Mouse (Mus musculus) R1 (cell line): ENCODE data around the gene Hipk3.

Experiments
- DNase-seq: peaks from one replicate; pipeline ENCODE4 v3.0.0-alpha.2; 2018; ENCODE audit warnings: low read depth, low spot score

The Hipk3 gene

DNA sequence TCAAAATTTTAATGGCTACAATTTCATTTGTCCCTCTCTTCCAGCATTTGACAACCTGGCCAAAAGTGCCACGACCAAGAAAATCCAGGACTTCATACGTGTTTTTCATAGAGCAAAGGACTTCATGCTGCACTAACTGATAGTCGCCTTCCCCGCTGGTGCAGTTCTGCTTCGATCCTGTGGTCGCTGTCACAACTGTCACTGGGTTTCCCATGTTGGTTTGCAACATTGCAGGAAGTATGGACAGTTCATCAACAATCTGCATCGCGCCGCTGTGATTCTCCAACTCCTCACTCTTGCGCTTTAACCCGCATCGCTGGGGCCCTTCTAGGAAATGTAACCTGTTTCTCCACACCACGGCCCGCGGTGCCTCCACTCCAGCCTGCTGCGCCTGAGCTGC, 23.1 kb downstream of the Hipk3 start:
- peak; percentile 30 for DNase-seq

DNA sequence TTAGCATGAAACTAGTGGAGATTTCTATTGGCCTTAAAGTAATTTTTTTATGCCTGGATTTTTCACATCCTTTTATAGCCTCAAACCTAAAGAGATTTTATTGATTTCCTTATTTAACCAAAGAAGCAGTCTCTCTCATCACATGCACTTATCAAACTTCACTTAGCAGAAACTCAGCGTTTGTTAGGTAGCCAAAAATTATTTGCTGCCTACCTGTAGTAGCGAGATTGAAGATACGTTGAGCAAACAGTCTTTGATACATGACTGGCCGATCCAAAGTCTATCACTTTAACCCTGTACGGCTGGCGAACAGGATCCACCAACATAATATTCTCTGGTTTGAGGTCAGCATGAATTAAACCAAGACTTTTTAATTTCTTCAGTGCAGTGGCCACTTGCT, 23.7 kb downstream of the Hipk3 start:
- DNase-seq: no peak

DNA sequence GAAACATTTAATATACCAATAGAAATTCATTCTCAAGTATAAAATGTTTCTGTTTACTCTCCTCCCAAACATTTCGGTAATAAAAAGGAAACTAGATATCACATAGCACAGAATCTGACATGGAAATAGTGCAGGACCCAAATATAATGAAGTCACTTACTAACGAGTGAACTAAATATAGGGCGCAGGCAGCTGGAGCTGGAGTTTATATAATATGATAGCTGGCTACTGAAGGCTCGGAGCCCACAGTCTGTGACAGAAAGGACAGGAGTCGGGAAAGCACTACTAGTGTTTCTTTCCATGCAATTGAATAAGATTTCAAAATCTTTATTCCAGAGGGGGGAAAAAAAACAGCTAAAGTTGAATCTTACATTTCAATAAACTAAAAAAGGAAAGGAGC, 25.8 kb downstream of the Hipk3 start:
- no peak for DNase-seq

DNA sequence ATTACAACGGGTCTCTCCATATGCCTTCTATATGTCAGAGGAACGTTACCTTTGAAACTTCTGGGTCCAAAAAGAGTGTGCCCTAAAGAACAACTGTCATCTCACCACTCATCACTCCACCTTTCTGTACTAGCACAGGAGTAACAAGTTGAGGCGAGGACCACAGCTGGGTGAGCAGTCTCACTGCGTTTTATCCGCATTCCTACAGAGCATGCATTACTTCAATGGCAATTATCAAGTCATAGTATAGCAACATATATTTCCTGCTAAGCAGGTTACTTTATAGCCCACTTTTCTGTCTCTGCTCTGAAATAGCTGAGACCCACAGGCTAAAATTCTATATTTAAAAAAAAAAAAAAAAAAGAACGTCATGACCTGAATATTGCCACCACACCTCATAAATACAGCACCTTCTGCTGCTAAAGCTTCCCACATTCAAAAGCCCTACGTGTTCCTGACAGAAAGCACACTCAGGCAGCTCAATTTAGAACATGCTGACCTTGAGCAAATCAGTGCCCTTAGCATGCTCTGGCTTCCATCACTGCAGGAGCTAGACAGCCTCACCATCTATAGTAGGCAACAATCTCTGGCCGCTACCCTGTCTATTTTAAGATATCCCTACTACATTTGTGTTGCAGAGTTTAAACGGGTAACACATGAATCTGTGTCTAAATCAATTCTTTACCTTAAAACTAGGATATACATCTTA, 27.2 kb downstream of the Hipk3 start:
- no peak for DNase-seq

DNA sequence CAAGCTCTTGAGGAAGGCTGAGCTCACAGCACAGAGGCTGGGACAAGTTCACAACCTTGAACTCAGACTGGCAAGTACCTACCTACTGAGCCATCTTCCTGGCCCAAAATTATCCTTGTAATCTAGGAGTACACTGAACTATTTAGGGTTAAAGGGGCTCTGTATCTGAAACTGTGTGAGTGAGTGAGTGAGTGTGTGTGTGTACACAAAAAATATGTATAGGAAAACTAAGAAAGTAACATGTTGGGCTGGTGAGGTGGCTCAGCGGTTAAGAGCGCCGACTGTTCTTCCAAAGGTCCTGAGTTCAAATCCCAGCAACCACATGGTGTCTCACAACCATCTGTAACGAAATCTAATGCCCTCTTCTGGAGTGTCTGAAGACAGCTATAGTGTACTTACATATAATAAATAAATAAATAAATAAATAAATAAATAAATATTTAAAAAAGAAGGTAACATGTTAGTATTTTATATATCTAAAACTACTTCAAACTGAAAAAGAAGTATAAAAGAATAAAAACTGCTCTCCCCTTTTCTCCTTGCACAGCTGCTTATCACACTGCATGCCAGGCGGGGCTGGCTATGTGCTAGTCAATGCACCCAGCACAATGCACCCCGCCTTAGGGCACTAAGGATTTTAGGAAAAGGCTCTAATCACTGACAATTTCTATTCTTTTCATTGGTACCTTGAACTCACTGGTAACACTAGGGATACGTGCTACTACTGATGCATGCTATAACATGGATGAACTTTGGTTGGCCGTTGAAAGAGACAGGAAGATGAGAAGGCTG, 28.4 kb downstream of the Hipk3 start:
- DNase-seq: no peak

DNA sequence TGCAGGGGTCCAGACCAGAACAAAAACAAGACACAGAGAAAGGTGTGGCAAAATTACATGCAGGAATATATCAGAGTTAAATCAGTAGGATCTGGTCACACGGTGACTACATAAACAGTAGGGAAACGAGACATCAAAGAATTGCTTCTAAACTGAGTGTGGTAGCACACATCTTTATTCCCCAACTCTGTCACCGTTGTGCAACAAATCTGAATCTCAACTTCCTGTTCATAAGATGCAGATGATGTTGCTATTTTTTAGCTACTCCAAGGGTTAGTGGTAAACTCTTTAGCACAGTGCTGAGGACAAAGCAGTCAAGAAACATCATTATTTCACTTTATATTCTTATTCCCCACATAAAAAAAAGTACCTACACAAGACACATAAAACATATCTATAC, 34.2 kb downstream of the Hipk3 start:
- DNase-seq: no peak

DNA sequence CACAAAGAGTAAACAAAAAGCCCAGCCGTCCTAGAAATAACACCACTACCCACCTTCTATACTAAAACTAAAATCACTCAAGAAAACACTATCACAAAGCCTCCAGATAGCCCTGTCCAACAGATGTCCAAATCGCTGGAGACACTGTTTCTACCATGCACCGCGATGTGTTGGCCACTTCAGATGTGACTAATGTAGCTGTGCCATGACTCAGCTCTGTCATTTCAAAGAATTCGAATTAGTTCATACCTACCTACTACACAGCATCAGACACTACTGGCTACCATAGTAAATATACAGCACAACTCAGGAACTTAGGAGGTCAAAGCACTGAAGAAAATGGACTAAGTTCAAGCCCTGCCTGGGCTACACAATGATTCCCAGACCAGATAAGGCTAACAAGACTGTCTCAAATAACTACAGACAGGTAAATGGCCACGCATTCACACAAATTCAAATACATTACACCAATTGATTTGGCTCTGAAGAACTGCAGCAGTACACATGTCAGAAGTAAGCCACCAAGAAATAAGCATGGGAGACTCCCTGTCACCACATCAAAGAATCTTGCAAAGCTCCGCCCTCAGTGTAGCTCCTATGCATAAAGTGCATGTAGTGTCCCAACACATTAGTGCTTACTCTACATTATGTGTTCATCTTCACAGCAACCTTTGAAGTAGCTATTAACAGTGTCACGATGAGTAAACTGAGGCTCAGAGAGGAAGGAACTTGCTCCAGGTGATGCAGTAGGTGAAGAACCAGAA, 35.5 kb downstream of the Hipk3 start:
- no peak for DNase-seq

DNA sequence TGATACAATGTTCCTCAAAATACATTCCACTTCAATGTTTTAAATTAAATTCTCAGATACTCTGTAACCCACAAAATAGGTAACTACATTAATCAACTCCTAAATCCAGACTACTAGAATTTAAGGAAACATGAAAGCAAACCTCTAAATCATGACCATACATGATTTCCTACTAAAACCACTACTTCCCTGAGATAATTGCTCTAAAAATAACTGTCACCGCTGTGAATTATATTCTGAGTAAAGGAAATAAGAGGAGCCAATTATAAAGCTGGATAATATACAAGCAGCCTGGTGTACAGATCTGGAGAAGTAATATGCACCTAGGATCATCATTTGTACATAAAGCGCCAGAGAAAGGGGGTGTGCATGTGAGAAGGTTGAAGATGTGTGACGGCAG, 37.1 kb downstream of the Hipk3 start:
- no peak for DNase-seq

DNA sequence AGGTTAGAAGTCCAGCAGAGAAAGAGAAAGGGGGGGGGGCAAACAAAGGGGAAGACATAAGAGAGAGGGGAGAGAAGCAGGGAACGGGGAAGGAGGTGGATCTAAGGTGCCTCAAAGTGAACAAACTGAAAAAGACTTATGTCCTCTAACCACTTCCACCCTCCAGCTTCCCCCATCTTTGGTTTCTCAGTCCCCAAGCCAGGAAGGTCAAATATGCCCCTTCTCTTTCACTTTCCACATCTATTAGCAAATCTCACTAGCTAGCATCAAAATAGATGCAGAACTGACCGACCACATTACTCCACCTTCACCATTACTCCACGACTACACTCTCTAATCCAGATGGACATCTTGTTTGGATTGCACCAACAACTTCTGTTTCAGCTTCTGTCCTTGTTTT, 43.6 kb downstream of the Hipk3 start:
- no peak for DNase-seq

DNA sequence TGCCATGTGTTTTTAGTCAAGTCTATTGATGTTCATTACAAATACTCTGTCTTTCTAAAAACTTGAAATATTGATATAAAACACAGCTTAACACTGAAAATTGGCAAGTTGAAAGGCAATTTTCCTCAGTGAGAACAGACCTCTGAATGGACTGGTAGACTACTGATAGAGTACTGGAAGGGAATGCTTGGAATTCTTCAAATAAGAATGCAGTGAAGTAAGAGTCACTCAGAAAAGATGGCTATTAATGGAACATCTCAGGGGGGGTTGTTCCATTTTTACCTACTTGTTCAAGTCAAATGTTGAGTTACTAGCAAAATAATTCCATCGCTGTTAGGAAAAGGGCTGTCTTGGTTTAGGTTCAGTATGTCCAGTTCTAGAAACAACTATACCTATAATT, 45.1 kb downstream of the Hipk3 start:
- DNase-seq: no peak

DNA sequence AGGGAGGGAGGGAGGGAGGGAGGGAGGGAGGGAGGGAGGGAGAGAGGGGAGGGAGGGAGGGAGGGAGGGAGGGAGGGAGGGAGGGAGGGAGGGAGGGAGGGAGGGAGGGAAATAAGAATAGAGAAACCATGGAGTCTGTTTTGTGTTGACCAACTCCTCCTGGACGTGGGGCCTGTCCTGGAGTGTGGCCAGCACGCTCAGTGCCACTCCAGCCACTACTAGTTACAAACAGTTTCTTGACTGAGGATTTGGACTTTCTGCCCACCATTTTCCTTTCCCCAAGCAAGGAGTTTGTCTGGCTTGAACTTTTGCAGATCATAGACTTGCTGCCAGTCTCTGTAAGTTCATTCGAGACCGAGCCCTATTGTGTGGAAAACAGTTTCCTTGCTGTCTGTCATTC, 46.0 kb downstream of the Hipk3 start:
- DNase-seq: no peak

DNA sequence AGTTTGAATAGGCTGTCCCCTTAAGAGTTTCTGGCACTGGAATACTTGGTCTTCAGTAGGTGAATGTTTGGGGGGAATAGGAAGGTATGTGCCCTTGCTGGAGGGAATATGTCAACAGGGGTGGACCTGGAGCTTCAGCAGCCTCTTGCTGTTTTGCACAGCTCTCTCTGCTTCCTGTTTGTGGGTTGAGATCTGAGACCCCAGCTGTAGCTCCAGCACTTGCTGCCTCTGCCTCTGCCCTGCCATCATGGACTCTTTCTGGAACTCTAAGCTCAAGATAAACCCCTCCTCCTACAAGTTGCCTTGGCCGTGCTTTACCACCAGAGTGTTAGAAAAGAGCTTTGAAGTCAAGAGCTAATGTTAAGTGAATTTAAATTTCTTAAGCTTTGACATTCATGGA, 48.2 kb downstream of the Hipk3 start:
- DNase-seq: no peak

DNA sequence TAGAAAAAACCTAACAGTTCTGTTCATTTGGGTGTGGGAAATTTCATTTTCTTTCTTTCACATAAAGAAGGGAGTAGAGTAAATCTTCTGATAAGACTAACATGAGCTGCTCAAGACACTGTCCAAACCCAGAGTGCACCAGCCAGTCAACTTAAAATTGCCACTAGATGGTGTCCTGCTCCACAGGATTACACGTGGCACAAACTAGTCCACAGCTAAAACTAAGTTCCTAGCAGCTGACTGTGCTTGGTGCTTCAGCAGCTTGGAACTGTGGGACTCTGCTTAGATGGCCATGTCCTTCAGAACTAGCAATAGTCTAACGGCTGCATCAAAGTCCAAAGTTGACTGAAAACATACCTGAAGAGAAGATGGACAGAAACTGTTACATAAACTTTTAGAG, 49.5 kb downstream of the Hipk3 start:
- DNase-seq: peak; percentile 67

DNA sequence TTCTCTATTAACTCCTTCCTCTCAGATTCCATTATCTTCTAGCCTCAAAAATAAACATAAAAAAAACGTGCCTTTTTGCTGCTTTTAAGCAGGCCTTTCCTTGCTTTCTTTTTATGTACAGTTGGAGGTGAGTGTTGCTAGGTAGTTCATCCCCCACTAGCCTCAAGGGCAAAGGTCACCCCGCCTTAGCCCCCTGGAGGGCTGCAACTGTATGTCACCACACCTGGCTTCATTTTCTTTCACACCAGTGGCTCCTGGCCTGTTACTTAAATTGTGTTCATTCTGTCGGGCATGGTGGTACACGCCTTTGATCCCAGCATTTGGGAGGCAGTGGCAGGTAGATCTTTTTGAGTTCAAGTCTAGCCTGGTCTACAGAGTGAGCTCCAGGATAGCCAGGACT, 51.9 kb downstream of the Hipk3 start:
- peak; percentile 60 for DNase-seq

DNA sequence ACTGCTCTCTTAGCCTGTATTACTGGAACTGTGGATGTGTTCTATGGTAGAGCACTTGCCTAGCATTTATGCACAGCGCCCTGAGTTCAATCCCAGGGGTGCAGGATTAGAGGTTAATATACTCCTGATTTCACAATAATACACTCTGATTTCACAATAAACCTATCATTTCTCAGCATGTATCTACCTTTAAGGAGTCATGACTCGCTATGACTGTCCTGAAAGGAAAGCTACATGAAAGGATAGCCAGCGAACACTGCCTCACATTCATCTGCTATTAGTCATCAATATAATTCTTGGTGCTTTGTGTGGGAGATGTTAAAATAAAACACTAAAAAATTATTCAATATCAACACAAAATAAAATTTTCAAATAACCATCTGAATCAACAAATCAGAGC, 58.0 kb downstream of the Hipk3 start:
- DNase-seq: no peak

DNA sequence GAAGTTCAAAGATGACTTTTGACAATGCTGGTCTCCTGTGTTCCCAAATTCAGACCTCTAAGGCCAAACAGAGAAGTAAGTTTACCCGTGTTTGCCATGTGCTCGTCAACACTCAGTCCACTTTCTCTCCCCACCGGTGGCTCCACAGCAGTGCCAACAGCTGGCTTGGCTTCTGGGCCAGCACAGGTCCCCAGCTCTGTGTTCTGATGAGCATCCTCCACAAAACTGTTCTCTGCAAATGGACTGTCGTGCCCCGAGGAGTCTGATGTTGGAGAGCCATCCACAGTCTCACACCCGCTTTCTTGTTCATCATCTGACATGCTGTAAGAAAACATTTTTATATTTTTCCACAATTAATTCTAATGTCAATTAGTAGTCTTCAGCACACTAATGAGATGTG, 63.2 kb downstream of the Hipk3 start:
- DNase-seq: no peak

DNA sequence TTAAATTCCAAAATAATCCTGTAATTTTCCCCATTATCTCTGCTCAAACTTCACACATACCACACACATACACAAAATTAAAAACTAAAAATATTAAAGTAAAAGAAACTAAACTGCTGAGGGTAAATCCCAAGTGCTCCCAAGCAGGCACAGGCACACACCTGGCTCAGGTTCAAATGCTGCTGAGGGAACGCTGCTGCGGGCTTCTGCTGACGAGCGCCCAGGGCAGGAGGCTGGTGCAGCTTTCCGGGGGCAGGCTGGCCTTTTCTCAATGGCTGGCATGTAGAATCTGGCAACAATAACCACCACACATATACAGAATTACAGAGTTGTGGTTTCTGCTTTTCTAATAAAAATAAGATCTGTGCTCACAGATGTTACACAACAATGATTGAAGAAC, 63.7 kb downstream of the Hipk3 start:
- DNase-seq: no peak

DNA sequence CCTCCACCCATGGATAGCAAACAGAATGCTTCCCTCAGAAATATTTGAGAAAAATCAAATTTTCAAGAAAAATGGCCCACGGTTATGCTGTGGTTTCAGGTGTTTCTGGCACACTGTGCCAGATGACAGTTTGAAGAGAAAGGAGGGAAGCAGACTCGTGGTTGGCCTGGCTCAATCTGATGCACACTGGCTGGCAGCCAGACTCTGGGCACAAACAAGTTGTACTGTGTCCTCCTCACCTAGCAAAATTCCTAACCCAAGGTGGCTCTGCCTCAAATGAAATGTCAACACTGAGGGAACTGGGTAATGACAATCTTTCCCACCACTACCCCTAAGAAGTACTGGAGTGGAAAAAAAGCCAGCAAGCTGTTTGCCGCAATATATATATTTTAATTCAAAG, 68.1 kb downstream of the Hipk3 start:
- DNase-seq: no peak

DNA sequence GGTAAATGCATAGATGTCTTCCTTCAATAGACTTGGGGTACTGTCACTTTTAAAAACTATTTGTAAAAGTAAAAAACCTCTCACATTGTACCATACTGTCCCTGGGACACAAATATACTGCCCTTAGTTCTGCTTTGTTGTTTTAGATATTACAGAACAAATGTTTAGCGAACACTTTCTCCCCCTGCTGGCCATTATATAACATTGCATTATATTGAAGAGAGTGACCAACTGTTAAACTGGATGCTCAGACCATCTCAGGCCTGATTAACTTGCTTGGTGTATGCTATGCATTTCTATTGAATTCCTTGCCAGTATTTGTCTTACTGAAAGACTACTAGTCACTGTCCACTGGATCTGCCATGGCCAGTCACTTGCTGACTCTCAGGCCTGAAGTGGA, 72.0 kb downstream of the Hipk3 start:
- DNase-seq: peak; percentile 42

DNA sequence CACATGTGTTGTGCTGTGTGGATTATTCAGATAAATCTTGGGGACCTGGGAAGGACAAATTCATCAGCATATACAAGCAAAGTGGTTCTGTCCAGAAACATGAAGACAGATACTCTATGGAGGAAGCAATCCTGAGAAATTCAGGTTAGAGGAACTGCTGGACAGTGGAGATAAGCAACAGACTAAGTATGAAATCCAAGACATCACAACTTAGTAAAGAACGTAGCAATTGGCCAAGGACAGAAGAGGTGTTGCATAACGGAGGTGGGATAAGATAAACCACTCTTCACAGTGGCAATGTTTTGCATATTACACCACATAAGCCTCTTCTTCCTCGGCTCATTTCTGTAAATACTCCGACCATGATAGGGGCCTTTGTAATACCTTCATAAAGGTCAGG, 73.4 kb downstream of the Hipk3 start:
- no peak for DNase-seq

DNA sequence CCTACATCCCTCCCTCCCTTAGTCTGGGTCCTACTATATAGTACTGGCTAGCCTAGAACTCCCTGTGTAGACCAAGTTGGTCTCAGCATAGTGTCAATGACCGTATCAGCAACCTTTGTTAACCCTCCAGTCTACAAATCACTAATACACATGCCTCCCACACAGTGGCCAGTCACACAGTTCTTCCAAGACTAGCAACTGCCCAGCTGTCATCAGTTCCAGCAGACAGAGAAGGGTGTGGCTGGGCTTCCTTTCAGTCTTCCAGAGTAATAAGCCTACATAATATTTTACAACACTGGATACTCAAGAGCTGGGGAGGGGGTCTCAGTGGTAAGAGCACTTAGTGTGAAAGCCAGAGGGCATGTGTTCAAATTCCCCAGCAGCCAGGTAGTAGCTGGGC, 74.2 kb downstream of the Hipk3 start:
- DNase-seq: no peak

DNA sequence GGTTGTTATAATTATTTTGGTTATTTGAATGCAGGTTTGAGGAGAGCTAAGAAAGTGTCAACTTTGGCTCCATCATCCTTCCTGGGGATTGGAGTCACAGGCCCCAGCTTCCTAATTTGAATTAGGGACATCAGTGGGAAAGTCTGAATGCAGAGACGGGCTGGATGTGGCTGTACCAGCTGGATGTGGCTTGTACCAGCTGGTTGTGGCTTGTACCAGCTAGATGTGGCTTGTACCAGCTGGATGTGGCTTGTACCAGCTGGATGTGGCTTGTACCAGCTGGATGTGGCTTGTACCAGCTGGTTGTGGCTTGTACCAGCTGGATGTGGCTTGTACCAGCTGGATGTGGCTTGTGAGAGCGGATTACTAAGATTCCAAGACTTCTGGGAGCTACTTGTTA, 74.8 kb downstream of the Hipk3 start:
- no peak for DNase-seq

DNA sequence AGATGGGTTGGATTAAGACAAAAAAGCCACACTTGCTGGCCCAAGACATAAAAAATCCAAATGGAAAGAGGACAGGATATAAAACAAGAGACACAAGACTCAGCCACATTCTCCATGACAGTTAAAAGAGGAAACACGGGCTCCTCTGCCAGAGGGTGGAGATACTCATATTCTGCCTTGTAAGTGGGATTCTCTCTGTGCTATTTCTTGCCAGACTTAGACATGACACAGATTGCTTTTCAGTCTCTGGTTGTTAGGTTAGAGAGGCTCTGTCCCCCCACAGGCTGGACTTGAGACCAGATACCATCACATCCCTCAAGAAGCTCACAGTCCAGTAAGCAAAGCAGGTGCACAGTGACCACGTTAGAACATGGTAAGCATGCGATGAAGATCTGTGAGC, 81.2 kb downstream of the Hipk3 start:
- no peak for DNase-seq
